ENCODE assay signal across 11 mouse cellular contexts in genomic region chr16:72553713-72554112, GRCm38 (mm10).
"Had no signal": no experiment of that assay in that cellular context is flagged by ENCODE, and none has a peak within 500 bp of the region (broad histone marks: within the 10 kb centered on the region; RNA-seq: fewer than 3 reads in every experiment).

No protein-coding gene starts in this region.

- H3K27me3 ChIP-seq: kidney, embryonic 15.5 days; limb, embryonic 12.5 days; liver, embryonic 13.5 days had no signal

- H3K36me3 ChIP-seq: kidney, embryonic 15.5 days; limb, embryonic 12.5 days; liver, embryonic 13.5 days had no signal

- DNase-seq: kidney, adult 2 months; kidney, postnatal 25 days; liver; liver, embryonic 13.5 days; lung, adult 18-20 months; right cerebral cortex, adult 18-20 months; right cerebral cortex, postnatal 25 days; thymus, postnatal 36 days had no signal

- H3K4me2 ChIP-seq: kidney, embryonic 15.5 days; limb, embryonic 12.5 days; liver, embryonic 13.5 days had no signal

- H3K9me3 ChIP-seq: kidney, embryonic 15.5 days; limb, embryonic 12.5 days; liver, embryonic 13.5 days had no signal

- H3K4me3 ChIP-seq: kidney, embryonic 15.5 days; limb, embryonic 12.5 days; liver, embryonic 13.5 days had no signal

- H3K9ac ChIP-seq: kidney, embryonic 15.5 days; limb, embryonic 12.5 days; liver, embryonic 13.5 days had no signal

- H3K4me1 ChIP-seq: kidney, embryonic 15.5 days; limb, embryonic 12.5 days; liver, embryonic 13.5 days had no signal

- H3K27ac ChIP-seq: kidney, embryonic 15.5 days; limb, embryonic 12.5 days; liver, embryonic 13.5 days had no signal

- ATAC-seq: midbrain, embryonic 16.5 days had no signal
